Mouse (Mus musculus): ENCODE measurements around the gene Il10rb. TPM values are rescaled to one million over a fixed set of nuclear protein-coding genes. Genes with fewer than 3 reads are reported as not detected.
A peak's percentile ranks its signal among the peaks of the same experiment; 100 is the strongest.

Gene Il10rb
- polyA plus RNA-seq, 1 experiment from 2014 or later, result 21.3 TPM

DNA sequence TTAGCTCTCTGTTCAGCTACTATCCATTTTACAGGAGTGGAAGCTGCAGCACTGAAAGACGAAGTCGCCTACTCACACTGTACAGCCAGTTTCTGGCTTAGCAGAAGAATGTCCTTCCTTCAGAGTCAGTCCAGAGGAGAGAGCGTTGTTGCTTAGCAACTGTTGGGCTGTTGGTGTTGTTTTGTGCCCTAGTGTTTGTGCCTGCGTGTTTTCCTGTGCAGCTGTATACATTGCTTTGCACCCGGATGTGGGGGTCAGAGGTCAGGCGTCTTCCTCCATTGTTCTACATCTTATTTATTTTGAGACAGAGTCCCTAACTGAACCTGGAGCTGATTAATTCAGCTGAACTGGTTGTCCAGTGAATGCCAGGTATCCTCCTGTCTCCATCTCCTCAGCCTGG lies 60.6 kb downstream of the Il10rb start:
- H3K4me1 ChIP-seq (ENCODE audit: control insufficient read depth, insufficient read depth, low read length), result peaks cover 5% of the 10 kb centered on the region; the same call in 1 of the 2 replicates
- no peak overlapping the region for H3K27ac ChIP-seq (ENCODE audit: low read depth, low read length)
- peaks cover 5% of the 10 kb centered on the region; the same call in 1 of the 2 replicates for H3K9me3 ChIP-seq (ENCODE audit: control insufficient read depth, low read length)
- H3K27me3 ChIP-seq (ENCODE audit: control insufficient read depth, insufficient read depth, low read length), result no peaks in the 10 kb centered on the region
- peak overlapping the region; percentile 93; the same call in 1 of the 2 replicates for H3K4me2 ChIP-seq (replicated peaks; ENCODE audit: low read depth, low read length)
- no peaks in the 10 kb centered on the region for H3K36me3 ChIP-seq (ENCODE audit: control insufficient read depth, insufficient read depth, low read length)
- H3K9ac ChIP-seq (ENCODE audit: low read depth, low read length), result no peak overlapping the region
- no peak overlapping the region for H3K4me3 ChIP-seq (ENCODE audit: low read length)
- WGBS, result 54% methylated on average over 6 of the region's 6 CpGs
- ATAC-seq (ENCODE audit: low FRiP score, low TSS enrichment), result no peak

GRCm38 (mm10) chr16:91470470-91470869 lies 64.5 kb downstream of the Il10rb start:
- 76% methylated on average over 3 of the region's 3 CpGs for WGBS

DNA sequence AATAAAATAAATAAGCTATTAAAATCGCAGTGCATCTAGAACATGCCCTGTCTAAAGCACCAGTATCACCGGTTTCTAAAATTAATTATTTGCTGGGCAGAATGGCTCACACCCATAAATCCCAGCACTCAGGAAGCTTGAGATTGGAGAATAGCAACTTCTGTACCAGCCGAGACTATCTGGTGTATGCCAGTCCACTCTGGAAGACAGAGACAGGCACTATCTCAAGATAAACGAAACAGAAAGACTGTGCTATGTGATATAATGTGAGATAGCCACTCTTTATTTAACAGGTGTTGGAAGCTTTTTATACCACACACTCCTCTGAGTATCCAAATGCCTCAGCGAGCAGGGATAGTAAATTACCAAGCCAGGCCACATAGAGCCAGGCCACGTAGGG lies 65.5 kb downstream of the Il10rb start:
- Histone ChIP-seq H3K36me3 (ENCODE audit: control insufficient read depth, insufficient read depth, low read length) (no peaks in the 10 kb centered on the region), H3K4me3 (ENCODE audit: low read length) (no peak overlapping the region), H3K9me3 (ENCODE audit: control insufficient read depth, low read length) (peaks cover 5% of the 10 kb centered on the region; the same call in 1 of the 2 replicates), H3K4me1 (ENCODE audit: control insufficient read depth, insufficient read depth, low read length) (no peaks in the 10 kb centered on the region), H3K27me3 (ENCODE audit: control insufficient read depth, insufficient read depth, low read length) (no peaks in the 10 kb centered on the region), H3K9ac (ENCODE audit: low read depth, low read length) (no peak overlapping the region), H3K27ac (ENCODE audit: low read depth, low read length) (no peak overlapping the region), H3K4me2 (replicated peaks; ENCODE audit: low read depth, low read length) (no peak overlapping the region)
- WGBS, result 73% methylated on average over 6 of the region's 6 CpGs
- no peak for ATAC-seq (ENCODE audit: low FRiP score, low TSS enrichment)

More at GRCm38 (mm10) chr16:91470470-91470869, 64.5 kb downstream of the Il10rb start:
- ATAC-seq (ENCODE audit: low FRiP score, low TSS enrichment), result no peak
- Histone ChIP-seq H3K4me2 (replicated peaks; ENCODE audit: low read depth, low read length) (no peak overlapping the region), H3K4me1 (ENCODE audit: control insufficient read depth, insufficient read depth, low read length) (peaks cover 3% of the 10 kb centered on the region; the same call in 1 of the 2 replicates), H3K27ac (ENCODE audit: low read depth, low read length) (no peak overlapping the region), H3K9ac (ENCODE audit: low read depth, low read length) (no peak overlapping the region), H3K9me3 (ENCODE audit: control insufficient read depth, low read length) (peaks cover 5% of the 10 kb centered on the region; the same call in 1 of the 2 replicates), H3K4me3 (ENCODE audit: low read length) (no peak overlapping the region), H3K36me3 (ENCODE audit: control insufficient read depth, insufficient read depth, low read length) (no peaks in the 10 kb centered on the region), H3K27me3 (ENCODE audit: control insufficient read depth, insufficient read depth, low read length) (no peaks in the 10 kb centered on the region)

Other genes with a start within 250 kb of the Il10rb start
- not detected in 2 replicates for gene Olig2, start 180.7 kb upstream of the Il10rb start, polyA plus RNA-seq (2014; fragmentation: Nextera tagmentation; extraction: Ambion mirVana)
- not detected in 2 replicates for gene Olig1, start 136.4 kb upstream of the Il10rb start, polyA plus RNA-seq (2014; fragmentation: Nextera tagmentation; extraction: Ambion mirVana)
- gene Ifnar2, start 33.4 kb upstream of the Il10rb start, polyA plus RNA-seq (2014; fragmentation: Nextera tagmentation; extraction: Ambion mirVana), result 43.7 and 47.2 TPM in 2 replicates
- gene Gm21970, start 14.4 kb upstream of the Il10rb start, polyA plus RNA-seq (2014; fragmentation: Nextera tagmentation; extraction: Ambion mirVana), result not detected in 2 replicates
- 37.8 and 69.6 TPM in 2 replicates for gene Ifnar1, start 79.1 kb downstream of the Il10rb start, polyA plus RNA-seq (2014; fragmentation: Nextera tagmentation; extraction: Ambion mirVana)
- 36.0 and 45.7 TPM in 2 replicates for gene Ifngr2, start 140.9 kb downstream of the Il10rb start, polyA plus RNA-seq (2014; fragmentation: Nextera tagmentation; extraction: Ambion mirVana)
- 20.0 and 34.7 TPM in 2 replicates for gene Tmem50b, start 191.6 kb downstream of the Il10rb start, polyA plus RNA-seq (2014; fragmentation: Nextera tagmentation; extraction: Ambion mirVana)
- gene Dnajc28, start 212.9 kb downstream of the Il10rb start, polyA plus RNA-seq (2014; fragmentation: Nextera tagmentation; extraction: Ambion mirVana), result 2.9 and 3.0 TPM in 2 replicates
- gene Gart, start 240.8 kb downstream of the Il10rb start, polyA plus RNA-seq (2014; fragmentation: Nextera tagmentation; extraction: Ambion mirVana), result 90.5 and 128 TPM in 2 replicates
- 160 and 167 TPM in 2 replicates for gene Son, start 241.3 kb downstream of the Il10rb start, polyA plus RNA-seq (2014; fragmentation: Nextera tagmentation; extraction: Ambion mirVana)